Mouse (Mus musculus) frontal cortex, postnatal 36 days (tissue): ENCODE results near the gene Ddrgk1.

ENCODE experiments used
- DNase-seq, 2 experiments: peaks; one replicate each; pipeline ENCODE4 v3.0.0; 2022; ENCODE audit warnings: low spot score in 2 of 2

Gene Ddrgk1

GRCm38 (mm10) chr2:130664102-130664701 is at the start of gene Ddrgk1:
Gene Ddrgk1, minus strand, starts transcription at chr2:130664659.
- DNase-seq, result peak; percentile 96

- DNase-seq, result no peak
These were observed 42.6 kb upstream of the Ddrgk1 start for GRCm38 (mm10) chr2:130707057-130707456.

- no peak for DNase-seq
These were observed 42.1 kb upstream of the Ddrgk1 start for GRCm38 (mm10) chr2:130706602-130707001.

GRCm38 (mm10) chr2:130705178-130705577 is 40.7 kb upstream of the Ddrgk1 start:
- no peak for DNase-seq

GRCm38 (mm10) chr2:130704040-130705001 is 39.9 kb upstream of the Ddrgk1 start:
- no peak for DNase-seq

GRCm38 (mm10) chr2:130697821-130698266 is 33.4 kb upstream of the Ddrgk1 start:
- DNase-seq, result peak; percentile 21 to 24

- DNase-seq, result peak in 1 of 2 experiments; percentile 31
These were observed 32.8 kb upstream of the Ddrgk1 start, which contains the start of gene Slc4a11 for GRCm38 (mm10) chr2:130697153-130697810. Gene Slc4a11, minus strand, starts transcription at chr2:130697519.

- DNase-seq, result no peak
These were observed 32.3 kb upstream of the Ddrgk1 start for GRCm38 (mm10) chr2:130696700-130697152.

GRCm38 (mm10) chr2:130693563-130693962 is 29.1 kb upstream of the Ddrgk1 start:
- no peak for DNase-seq

GRCm38 (mm10) chr2:130689011-130689410 is 24.6 kb upstream of the Ddrgk1 start:
- no peak for DNase-seq

- no peak for DNase-seq
These were observed 21.0 kb upstream of the Ddrgk1 start for GRCm38 (mm10) chr2:130685426-130685825.

- DNase-seq, result no peak
These were observed 17.1 kb upstream of the Ddrgk1 start for GRCm38 (mm10) chr2:130681531-130681930.

- DNase-seq, result no peak
These were observed 15.4 kb upstream of the Ddrgk1 start for GRCm38 (mm10) chr2:130679899-130680298.

- no peak for DNase-seq
These were observed 14.7 kb upstream of the Ddrgk1 start for GRCm38 (mm10) chr2:130679154-130679553.

- DNase-seq, result no peak
These were observed 12.8 kb upstream of the Ddrgk1 start for GRCm38 (mm10) chr2:130677211-130677610.

- DNase-seq, result peak; percentile 84 to 90
These were observed 3.1 kb upstream of the Ddrgk1 start, which contains the start of gene Itpa for GRCm38 (mm10) chr2:130667559-130667958. Gene Itpa, plus strand, starts transcription at chr2:130667610.

- DNase-seq, result no peak
These were observed 1.1 kb downstream of the Ddrgk1 start for GRCm38 (mm10) chr2:130663342-130663741.

GRCm38 (mm10) chr2:130658530-130658929 is 5.9 kb downstream of the Ddrgk1 start:
- no peak for DNase-seq

- peak; percentile 88 for DNase-seq
These were observed 6.9 kb downstream of the Ddrgk1 start for GRCm38 (mm10) chr2:130657541-130657940.

- peak; percentile 69 to 83 for DNase-seq
These were observed 7.9 kb downstream of the Ddrgk1 start for GRCm38 (mm10) chr2:130656536-130656935.

GRCm38 (mm10) chr2:130655660-130656339 is 8.7 kb downstream of the Ddrgk1 start:
- no peak for DNase-seq
